Mouse (Mus musculus): ENCODE data around the gene Chrnb2. TPM values are rescaled to one million over a fixed set of nuclear protein-coding genes. Genes with fewer than 3 reads are reported as not detected.

The Chrnb2 gene
- total RNA-seq, 1 experiment from 2014 or later, result 2.0 TPM

DNA sequence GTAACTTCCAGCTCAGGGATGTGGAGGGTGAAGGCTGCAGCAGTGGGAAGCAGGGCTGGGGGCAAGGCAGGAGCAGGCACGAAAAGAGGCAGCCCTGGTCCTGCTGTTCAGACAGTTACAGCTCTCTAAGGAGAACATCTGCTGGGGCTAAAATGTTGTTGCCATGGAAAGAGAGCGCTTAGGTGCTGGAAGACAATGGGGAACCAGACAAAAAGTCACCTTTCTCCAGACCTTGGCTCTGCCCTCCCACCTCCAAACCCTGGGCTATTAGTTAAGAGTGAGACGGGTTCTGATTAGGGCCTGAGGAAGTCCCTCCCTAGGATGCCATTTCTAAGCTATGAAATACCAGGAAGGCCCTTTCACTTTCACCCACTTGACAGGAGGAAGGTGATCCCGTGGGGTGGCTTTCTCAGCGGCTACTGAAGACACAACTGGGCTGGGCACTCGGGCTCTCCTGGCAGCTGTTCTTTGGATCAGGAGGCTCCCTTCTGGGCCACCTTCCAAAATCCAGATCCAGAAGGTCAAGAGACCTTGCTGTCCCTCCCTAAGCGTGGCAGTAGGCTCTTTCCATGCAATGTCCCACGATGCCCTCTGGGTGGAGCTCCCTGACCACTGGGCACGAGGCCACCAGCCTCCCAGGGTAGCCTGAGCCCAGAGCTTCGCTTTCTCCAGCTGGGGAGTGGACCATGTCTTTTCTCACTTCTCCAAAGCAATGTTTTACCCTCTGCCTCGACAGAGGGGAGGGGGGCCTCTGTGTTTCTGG lies 20.7 kb upstream of the Chrnb2 start:
- peak; percentile 63; the same call in 1 of the 2 replicates for ATAC-seq (ENCODE audit: extremely low read depth, insufficient number of reproducible peaks, low FRiP score, poor library complexity, severe bottlenecking)

DNA sequence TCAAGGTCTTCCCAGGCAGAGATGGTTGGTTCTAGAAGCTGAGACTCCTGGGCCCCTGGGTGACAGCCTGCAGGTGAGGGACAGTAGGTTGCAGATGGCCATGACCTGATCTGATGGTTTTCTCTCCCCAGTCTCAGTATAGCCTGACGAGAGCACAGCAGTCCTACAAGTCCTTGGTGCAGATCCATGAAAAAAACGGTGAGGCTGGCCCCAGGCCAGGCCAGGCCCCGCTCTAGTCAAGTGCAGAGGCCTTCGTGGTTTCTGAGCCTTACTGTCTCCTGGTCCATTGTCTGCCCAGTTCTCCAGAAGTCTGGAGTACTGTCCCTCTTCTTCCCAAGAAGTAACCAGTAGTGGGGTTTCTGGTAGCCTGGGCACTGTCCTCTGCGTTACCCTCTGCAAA lies 17.2 kb upstream of the Chrnb2 start:
- ATAC-seq (ENCODE audit: extremely low read depth, insufficient number of reproducible peaks, low FRiP score, poor library complexity, severe bottlenecking), result no peak

DNA sequence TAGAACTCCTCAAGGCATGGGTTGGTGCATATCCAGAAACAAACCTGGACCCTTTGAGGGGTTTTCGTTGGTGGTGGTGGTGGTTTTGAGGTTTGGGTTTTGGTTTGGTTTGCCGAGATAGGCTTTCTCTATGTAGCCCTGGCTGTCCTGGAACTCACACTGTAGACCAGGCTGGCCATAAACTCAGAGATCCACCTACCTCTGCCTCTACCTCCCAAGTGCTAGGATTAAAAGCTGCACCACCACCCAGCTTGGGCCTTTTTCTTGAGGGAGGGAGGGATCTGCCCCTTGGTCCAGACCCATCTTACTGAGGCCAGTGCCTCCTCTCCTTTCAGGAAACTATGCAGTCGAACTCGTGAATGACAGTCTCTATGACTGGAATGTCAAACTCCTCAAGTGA lies 15.7 kb upstream of the Chrnb2 start:
- no peak for ATAC-seq (ENCODE audit: extremely low read depth, insufficient number of reproducible peaks, low FRiP score, poor library complexity, severe bottlenecking)

DNA sequence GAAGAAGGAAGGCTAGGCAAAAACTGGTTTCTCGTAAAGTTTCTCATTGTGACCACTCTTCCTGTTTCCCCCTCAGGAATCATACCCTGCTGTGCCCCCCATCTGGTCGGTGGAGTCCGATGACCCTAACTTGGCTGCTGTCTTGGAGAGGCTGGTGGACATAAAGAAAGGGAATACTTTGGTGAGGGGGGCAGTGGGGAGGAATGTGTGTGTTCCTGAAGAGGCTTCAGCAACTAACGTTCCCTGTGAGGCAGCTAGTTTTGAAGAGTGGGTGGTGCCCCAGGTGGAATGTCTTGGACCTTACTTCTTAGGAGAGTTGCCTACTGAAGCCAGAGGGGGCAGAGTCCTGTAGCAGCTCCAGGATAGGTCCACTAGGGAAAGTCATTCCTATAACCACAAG lies 11.6 kb upstream of the Chrnb2 start:
- no peak for ATAC-seq (ENCODE audit: extremely low read depth, insufficient number of reproducible peaks, low FRiP score, poor library complexity, severe bottlenecking)

DNA sequence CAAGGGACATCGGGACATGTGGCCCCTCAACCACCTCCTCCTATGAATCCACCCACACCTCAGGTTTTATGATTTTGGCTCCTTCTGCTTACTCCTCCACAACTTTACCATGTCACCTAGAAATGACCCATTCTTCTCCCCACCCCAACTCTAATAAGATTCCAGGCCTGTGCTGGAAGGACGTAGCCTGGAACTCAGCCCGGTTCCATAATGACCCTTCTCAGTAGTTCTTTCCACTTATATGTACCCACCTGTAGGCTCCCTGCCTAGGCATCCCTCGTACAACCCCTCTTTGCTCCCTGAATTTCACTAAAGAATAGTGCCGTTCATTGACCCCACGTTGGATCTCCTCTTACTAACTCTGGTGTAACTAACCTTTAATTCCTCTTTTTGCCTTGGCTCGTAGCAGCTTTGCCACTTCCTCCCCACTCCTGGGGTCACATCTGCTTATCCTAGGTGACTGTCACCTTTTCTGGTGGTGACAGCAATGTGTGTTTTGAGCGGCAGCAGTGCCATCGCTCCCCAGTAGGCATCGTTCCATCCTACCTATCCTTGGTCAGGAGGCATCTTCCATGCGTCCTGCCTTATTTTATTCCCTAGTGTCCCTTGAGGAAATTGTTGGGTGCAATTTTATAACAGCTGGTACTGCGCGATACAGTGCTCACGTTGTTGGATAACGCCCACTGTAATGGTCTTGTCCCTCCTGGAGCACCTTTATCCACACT lies 10.0 kb upstream of the Chrnb2 start:
- ATAC-seq (ENCODE audit: extremely low read depth, insufficient number of reproducible peaks, low FRiP score, poor library complexity, severe bottlenecking), result no peak; the same call in 1 of the 2 replicates

DNA sequence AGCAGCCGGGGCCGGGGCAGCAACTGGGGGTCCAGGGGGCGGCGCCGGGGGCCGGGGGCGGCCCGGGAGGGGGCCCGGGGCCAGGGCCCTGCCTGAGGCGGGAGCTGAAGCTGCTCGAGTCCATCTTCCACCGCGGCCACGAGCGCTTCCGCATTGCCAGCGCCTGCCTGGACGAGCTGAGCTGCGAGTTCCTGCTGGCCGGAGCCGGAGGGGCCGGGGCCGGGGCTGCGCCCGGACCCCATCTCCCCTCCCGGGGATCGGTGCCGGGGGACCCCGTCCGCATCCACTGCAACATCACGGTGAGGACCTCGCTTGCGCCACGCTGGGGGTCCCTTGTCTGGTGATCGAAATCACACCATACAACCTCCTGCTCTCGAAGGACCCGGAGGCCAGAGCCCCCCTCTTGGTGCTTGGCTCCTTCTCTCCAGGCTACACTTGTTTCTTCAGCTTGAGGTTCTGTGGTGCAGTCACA lies 9.3 kb upstream of the Chrnb2 start:
- no peak for ATAC-seq (ENCODE audit: extremely low read depth, insufficient number of reproducible peaks, low FRiP score, poor library complexity, severe bottlenecking)

DNA sequence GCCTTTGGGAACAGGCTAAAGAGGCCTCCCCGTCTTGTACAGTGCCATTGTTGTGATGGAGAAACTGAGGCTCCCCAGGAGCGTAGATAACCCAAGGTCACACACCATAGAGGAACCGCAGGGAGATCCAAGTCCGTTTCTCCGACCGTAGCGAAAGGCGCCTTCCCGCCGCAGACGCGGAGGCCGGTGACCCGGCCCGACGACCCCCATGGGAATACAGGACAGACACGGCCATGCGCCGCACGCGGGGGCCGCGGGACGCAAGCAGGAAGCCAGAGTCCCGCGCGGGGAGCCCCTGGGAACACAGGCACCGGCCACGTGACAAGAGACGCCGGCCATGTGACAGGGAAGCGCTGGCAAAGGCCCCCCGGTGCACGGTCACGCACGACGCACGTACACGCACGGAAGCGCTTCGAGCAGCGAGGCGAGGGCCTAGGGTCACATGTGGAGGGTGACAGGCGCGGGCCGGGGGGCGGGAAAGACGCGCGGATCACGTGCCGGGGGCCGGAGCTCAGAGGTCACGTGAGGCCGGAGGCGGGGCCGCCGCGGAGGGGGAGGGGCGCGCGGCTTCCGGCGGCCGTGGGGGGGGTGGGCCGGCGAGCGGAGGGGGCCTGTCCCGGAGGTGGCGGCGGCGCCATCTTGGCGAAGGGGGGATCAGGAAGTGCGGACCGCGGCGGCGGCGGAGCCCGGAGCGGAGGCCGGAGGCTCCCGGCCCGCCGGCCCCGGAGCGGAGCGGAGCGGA lies 8.7 kb upstream of the Chrnb2 start, which contains the start of gene Ube2q1:
TSS of gene Ube2q1 (plus strand) at position 649 of the 742 bp plus-strand sequence.
- ATAC-seq (ENCODE audit: extremely low read depth, insufficient number of reproducible peaks, low FRiP score, poor library complexity, severe bottlenecking), result peak; percentile 81

DNA sequence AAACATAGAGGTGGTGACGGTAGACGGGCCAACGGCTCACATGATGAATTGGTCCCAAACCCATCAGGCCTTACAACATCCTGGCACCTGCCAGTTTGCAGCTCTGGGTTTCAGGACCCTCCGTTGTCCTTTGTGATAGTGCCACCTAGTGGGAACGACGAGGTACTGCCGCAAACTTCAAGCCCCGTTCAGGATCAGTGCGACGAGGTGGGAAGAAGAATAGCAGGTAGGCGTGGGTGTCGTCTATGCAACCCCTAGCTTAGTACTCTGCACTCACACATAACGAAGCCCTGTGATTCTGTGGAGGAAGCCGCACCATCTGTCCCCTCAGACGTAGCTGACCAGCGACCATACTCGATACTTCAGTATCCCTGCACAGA lies 8.1 kb upstream of the Chrnb2 start:
- ATAC-seq (ENCODE audit: extremely low read depth, insufficient number of reproducible peaks, low FRiP score, poor library complexity, severe bottlenecking), result peak; percentile 81

DNA sequence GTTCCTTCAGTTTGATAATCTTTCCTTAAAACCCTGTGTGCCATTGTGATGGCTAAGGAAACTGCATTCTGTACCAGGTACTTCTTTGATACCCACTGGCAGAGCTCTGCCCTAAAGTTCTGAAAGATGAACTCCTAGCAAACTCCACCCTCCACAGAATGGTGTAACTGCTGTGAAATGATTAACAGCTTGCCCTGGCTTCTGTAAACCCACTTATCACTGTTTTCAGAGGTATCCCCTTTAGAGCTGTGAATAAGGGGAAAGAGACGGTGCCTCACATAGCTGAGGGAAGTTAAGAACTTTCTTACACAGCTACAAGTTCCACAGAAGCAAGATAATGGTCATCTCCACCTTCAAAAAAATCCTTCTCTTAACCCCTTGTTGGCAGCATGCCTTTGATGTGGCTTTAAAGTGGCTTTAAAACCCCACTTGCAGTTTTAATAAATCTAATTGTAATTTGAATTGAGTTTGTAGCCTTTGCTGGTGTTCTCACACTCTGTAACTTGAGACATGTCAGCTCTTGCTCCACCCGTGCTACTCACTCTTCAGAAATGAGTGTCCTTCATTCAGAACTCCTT lies 6.1 kb upstream of the Chrnb2 start:
- ATAC-seq (ENCODE audit: extremely low read depth, insufficient number of reproducible peaks, low FRiP score, poor library complexity, severe bottlenecking), result no peak

DNA sequence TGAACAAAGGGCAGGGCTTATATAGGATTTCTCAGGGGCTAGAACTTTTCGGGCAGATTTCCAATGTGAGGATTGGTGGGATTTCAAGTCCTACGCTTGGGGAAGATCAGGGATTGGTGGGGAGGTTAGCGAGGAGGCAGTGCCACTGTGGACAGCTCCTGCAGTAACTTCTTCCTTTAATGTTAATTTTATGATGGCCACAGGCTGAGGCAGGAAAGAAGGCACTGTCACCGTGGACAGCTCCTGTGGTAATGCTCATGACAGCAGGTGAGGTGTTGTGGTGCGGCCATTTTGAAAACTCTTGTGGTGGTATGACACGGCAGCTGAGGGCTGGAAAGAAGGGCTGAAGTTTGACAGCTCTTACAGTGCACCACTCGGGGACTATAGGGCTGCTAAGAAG lies 5.2 kb upstream of the Chrnb2 start:
- ATAC-seq (ENCODE audit: extremely low read depth, insufficient number of reproducible peaks, low FRiP score, poor library complexity, severe bottlenecking), result no peak

DNA sequence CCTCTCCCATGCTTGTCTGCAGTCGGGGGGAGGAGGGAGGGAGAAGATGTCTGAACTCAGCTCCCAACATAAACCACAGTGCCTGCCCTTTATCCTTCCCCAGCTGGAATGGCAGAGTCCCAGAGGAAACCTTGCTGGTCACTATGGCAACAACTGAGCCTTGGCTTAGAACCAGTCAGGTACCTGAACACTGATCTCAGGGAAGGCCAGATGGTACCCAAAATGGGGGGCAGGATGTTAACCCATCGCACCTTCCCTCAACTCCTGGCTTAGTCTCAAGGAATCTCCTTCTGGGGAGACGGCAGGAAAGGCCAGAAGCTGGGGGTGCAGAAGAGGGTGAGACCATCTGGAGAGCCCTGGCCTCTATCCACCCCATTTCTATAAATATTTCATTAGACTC lies 4.6 kb downstream of the Chrnb2 start:
- no peak for ATAC-seq (ENCODE audit: extremely low read depth, insufficient number of reproducible peaks, low FRiP score, poor library complexity, severe bottlenecking)

DNA sequence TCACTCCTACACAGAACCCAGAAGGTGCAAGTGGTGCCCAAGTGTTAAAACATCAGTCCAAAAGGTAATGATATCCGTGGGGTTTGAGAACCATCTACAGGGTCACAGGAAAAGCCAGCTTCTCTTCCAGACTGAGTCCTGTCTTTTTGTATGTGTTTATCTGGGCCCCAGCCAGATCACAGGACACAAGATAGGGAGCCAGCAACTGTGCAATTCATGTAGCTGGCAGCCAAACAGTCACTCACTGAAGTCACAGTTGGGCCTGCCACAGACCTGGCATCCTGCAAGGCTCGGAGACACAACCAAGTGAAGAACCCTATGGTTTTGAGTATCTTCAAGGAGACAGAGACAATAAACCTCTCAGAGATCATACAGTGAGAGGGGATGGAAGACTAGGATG lies 6.6 kb downstream of the Chrnb2 start:
- no peak for ATAC-seq (ENCODE audit: extremely low read depth, insufficient number of reproducible peaks, low FRiP score, poor library complexity, severe bottlenecking)

DNA sequence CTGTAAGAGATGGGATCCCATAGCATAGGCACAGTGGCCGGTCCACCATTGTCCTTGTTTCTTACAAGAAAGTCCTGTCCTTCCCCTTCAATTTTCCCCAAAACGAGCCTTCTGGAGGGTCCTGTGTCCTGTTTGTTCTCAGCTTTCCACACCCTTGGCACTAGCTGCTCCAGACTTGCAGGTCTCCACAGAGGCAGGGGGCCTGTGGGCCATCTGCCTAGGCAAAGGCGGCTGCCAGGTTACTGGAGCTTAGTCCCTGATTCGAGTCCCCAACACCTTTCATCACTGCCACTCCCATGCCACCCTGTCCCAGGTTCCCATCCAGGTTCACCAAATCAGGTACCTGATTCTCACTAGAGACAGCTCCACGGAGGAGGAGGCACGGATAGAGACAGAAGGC lies 9.1 kb downstream of the Chrnb2 start:
- no peak for ATAC-seq (ENCODE audit: extremely low read depth, insufficient number of reproducible peaks, low FRiP score, poor library complexity, severe bottlenecking)

DNA sequence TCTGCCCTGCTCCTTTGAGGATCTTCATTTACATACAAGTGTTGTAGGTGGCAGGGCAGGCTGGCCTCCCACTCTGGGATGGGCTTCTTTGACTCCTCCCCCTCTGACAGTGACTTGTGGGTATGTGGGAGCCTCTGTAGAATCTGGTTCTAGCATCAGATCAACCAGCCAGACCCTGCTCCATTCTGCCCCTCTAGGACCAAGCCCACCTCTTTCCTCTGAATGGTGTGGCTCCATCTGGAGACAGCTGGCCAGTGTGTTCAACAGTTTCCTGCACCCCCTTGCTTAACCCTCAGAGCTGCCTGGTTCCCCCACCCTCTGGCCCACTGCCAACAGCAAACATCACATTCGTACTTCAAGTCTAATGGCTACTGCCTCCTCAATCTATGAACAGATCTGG lies 12.1 kb downstream of the Chrnb2 start:
- ATAC-seq (ENCODE audit: extremely low read depth, insufficient number of reproducible peaks, low FRiP score, poor library complexity, severe bottlenecking), result no peak

DNA sequence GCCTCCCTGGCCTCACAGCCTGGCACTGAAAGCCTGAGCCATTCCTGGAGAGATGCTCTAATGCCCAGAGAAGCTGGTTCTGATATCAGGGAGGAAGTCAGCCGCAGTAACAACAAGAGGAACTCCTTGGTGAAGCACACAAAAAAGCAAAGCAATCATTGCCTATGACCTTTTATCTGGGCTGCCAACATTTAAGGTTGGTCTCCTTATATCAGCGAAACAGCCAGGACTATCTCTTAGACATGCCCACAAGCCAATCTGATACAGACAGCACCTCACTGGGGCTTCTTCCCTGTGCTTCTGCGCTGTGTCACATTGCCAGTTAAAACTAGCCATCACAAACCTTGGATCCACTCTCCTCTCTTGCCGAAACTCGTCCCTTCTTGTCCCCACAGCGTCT lies 25.9 kb downstream of the Chrnb2 start:
- no peak for ATAC-seq (ENCODE audit: extremely low read depth, insufficient number of reproducible peaks, low FRiP score, poor library complexity, severe bottlenecking)

DNA sequence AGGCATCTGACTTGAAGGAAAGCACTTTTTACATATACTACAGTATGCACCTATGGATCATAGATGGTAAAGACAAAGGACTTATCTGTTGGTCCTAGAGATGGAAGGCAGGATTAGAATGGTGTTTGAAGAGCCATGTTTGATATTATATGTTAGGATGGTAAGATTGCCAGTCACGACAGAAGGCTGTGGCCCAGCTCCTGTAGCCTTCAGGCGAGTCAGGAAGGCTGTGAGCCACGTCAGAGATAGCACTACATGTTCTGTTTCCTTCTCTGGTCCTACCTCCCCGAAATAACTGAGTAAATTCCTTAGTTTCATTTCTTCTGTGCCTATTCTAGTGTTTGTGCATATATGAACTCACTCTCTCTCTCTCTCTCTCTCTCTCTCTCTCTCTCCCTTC lies 32.3 kb downstream of the Chrnb2 start:
- ATAC-seq (ENCODE audit: extremely low read depth, insufficient number of reproducible peaks, low FRiP score, poor library complexity, severe bottlenecking), result no peak

DNA sequence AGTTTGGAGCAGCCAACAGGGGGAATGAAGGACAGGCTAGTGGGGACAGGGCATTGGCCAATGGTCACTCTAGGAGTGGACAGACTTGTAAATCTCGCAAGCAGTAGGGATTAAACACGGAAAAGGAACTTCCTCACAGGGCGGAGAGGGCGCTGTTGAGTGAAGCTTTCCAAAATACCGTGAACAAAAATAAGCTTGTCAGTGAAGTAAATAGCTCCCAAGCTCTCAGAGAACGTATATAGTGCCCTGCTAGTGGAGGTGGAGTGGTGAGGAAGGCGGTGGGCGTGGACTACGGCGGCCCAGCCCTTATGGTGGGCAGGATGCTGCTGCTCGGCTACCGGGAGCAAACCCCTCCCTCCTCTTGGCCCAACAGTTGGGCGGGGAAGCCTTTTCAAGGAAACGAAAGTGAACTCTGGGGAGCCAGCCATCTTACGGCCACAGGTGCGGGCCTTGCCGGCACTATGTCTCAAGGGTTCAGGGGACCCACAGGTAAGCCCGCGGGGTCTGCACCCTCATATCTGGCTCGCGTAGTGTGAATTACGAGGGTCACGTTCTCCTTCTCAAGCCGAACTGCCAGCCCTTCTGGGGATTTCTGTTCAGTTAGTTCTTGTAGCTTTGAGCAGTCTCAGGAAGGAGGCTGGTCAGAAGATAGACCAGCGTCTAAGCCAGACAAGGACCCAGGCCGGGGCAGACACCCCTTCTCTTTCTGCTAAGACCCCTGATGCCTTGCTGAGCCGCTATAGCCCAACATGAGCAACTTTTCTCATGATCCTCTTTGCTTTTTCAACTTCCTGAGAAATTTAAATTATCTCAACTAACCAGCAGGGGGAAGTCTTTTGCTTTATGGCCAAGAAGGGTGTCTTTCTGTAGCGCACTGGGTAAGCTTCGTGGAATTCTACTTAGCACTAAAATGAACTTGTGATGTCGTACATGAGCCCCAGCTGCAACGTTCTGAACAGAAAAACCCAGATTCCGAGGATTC lies 33.8 kb downstream of the Chrnb2 start:
- peak; percentile 93 for ATAC-seq (ENCODE audit: extremely low read depth, insufficient number of reproducible peaks, low FRiP score, poor library complexity, severe bottlenecking)

DNA sequence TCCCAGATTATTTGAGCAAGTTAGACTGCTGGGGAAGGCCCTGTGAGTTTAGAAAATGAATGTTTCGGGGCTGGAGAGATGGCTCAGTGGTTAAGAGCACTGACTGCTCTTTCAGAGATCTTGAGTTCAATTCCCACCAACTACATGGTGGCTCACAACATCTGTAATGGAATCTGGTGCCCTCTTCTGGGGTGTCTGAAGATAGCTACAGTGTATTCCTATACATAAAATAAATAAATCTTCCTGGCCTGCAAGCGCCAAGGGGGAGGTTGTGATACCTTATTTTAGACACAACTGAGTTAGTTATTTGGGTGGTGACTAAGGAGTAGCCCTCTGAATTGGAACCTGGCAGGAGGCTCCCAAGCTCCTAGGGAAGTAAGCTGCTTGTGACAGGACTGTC lies 35.6 kb downstream of the Chrnb2 start:
- ATAC-seq (ENCODE audit: extremely low read depth, insufficient number of reproducible peaks, low FRiP score, poor library complexity, severe bottlenecking), result no peak
